Mouse (Mus musculus) ES-Bruce4 (cell line): ENCODE results near the gene Mss51. TPM values are rescaled to one million over a fixed set of nuclear protein-coding genes. Genes with fewer than 3 reads are reported as not detected.

Experiments
- H3K27ac ChIP-seq: 2 replicates; pipeline ENCODE4 v1.5.1; 2012; ENCODE audit warnings: low read length, inconsistent platforms; ENCODE audit not compliant: insufficient read depth
- H3K27me3 ChIP-seq: 2 replicates; pipeline ENCODE4 v1.6.1; 2012; ENCODE audit warnings: mild to moderate bottlenecking, low read length, inconsistent platforms; ENCODE audit not compliant: control insufficient read depth, poor library complexity, insufficient read depth, severe bottlenecking
- H3K36me3 ChIP-seq: 2 replicates; pipeline ENCODE4 v1.6.1; 2012; ENCODE audit warnings: inconsistent platforms, mild to moderate bottlenecking, low read length, moderate library complexity; ENCODE audit not compliant: control insufficient read depth, poor library complexity, insufficient read depth, severe bottlenecking
- H3K4me1 ChIP-seq: one replicate; pipeline ENCODE4 v1.8.1; 2011; ENCODE audit warnings: low read length; ENCODE audit not compliant: control insufficient read depth, insufficient read depth
- H3K4me3 ChIP-seq: 2 replicates; pipeline ENCODE4 v1.5.1; 2011; ENCODE audit warnings: low read depth, mild to moderate bottlenecking, low read length
- H3K9ac ChIP-seq: 2 replicates; pipeline ENCODE4 v1.6.1; 2012; ENCODE audit warnings: low read depth, mild to moderate bottlenecking, inconsistent platforms; ENCODE audit not compliant: poor library complexity, severe bottlenecking
- H3K9me3 ChIP-seq: replicated peaks from 2 replicates; pipeline ENCODE4 v1.6.1; 2012; ENCODE audit warnings: mild to moderate bottlenecking, low read length, inconsistent platforms; ENCODE audit not compliant: control insufficient read depth, poor library complexity, insufficient read depth, severe bottlenecking
- CTCF ChIP-seq: IDR thresholded peaks from one replicate; pipeline ENCODE4 v1.8.1; 2011; ENCODE audit warnings: low read depth, low read length
- EP300 ChIP-seq: IDR thresholded peaks from 2 replicates; pipeline ENCODE4 v1.6.1; 2011; ENCODE audit warnings: low read depth, low read length; ENCODE audit not compliant: insufficient read depth
- POLR2A ChIP-seq: IDR thresholded peaks from one replicate; pipeline ENCODE4 v1.8.1; 2011; ENCODE audit warnings: low read length; ENCODE audit not compliant: insufficient read depth
- polyA plus RNA-seq: library from polyadenylated mRNA; stranded (reverse); fragments of >200 nt; gene quantifications from 2 replicates; pipeline ENCODE4 v1.2.4, GENCODE M21; 2011; ENCODE audit warnings: low read depth; ENCODE audit not compliant: missing spikeins, insufficient read depth, insufficient read length

The Mss51 gene
- polyA plus RNA-seq, 1 experiment: 3.8 TPM

GRCm38 (mm10) chr14:20520179-20520578 lies 23.5 kb upstream of the Mss51 start:
- H3K4me3 ChIP-seq: no peak overlapping the region
- no peaks in the 10 kb centered on the region for H3K4me1 ChIP-seq
- no peak for TF ChIP-seq CTCF
- TF ChIP-seq POLR2A: no peak
- TF ChIP-seq EP300: no peak
- no peaks in the 10 kb centered on the region for H3K27me3 ChIP-seq
- no peaks in the 10 kb centered on the region; the same call in 1 of the 2 replicates for H3K36me3 ChIP-seq
- H3K9me3 ChIP-seq: no peaks in the 10 kb centered on the region
- no peak overlapping the region for H3K9ac ChIP-seq
- no peak overlapping the region for H3K27ac ChIP-seq

- H3K9ac ChIP-seq: no peak overlapping the region
- no peaks in the 10 kb centered on the region for H3K9me3 ChIP-seq
- no peak overlapping the region for H3K27ac ChIP-seq
- H3K4me1 ChIP-seq: no peaks in the 10 kb centered on the region
- H3K36me3 ChIP-seq: 0 out of 2 replicates have a peak, but pooled peaks cover 4% of the 10 kb centered on the region
- TF ChIP-seq EP300 (no peak), CTCF (no peak), POLR2A (no peak)
- no peak overlapping the region for H3K4me3 ChIP-seq
- H3K27me3 ChIP-seq: no peaks in the 10 kb centered on the region
These were observed 11.7 kb upstream of the Mss51 start for GRCm38 (mm10) chr14:20508424-20508823.

DNA sequence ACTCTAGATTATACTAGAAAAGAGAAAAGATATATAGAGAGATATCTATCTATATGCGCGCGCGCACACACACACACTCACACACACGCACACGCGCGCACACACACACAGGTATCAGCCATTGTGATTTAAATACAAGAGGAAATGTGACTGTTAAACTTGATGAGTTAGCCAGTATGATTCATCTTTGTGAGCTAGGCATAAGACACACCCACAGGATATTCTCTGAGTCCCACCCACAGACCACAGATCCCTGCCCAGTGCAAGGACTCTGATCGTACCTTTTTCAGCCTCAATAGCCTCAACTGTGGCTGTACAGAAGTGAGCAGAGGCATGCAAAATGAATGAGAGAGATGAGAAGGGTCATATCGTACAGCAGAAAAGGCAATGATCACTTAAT lies 6.3 kb upstream of the Mss51 start:
- no peak overlapping the region for H3K27ac ChIP-seq
- H3K27me3 ChIP-seq: no peaks in the 10 kb centered on the region
- TF ChIP-seq POLR2A: no peak
- TF ChIP-seq EP300: no peak
- no peak for TF ChIP-seq CTCF
- no peaks in the 10 kb centered on the region for H3K9me3 ChIP-seq
- H3K36me3 ChIP-seq: peaks cover 8% of the 10 kb centered on the region
- H3K4me3 ChIP-seq: no peak overlapping the region
- H3K9ac ChIP-seq: no peak overlapping the region
- no peaks in the 10 kb centered on the region for H3K4me1 ChIP-seq

GRCm38 (mm10) chr14:20499982-20500381 lies 3.3 kb upstream of the Mss51 start:
- no peak overlapping the region for H3K4me3 ChIP-seq
- H3K27me3 ChIP-seq: no peaks in the 10 kb centered on the region
- H3K4me1 ChIP-seq: no peaks in the 10 kb centered on the region
- TF ChIP-seq EP300 (no peak), POLR2A (no peak), CTCF (no peak)
- H3K36me3 ChIP-seq: peaks cover 11% of the 10 kb centered on the region
- H3K9ac ChIP-seq: no peak overlapping the region
- H3K27ac ChIP-seq: no peak overlapping the region
- H3K9me3 ChIP-seq: no peaks in the 10 kb centered on the region

- no peak for TF ChIP-seq POLR2A
- TF ChIP-seq EP300: no peak
- TF ChIP-seq CTCF: no peak
- H3K4me1 ChIP-seq: peaks cover 2% of the 10 kb centered on the region
- H3K9ac ChIP-seq: no peak overlapping the region
- H3K4me3 ChIP-seq: no peak overlapping the region
- peaks cover 2% of the 10 kb centered on the region; the same call in 1 of the 2 replicates for H3K36me3 ChIP-seq
- no peaks in the 10 kb centered on the region for H3K9me3 ChIP-seq
- H3K27me3 ChIP-seq: no peaks in the 10 kb centered on the region
- no peak overlapping the region for H3K27ac ChIP-seq
These were observed 10.7 kb downstream of the Mss51 start for GRCm38 (mm10) chr14:20486031-20486430.

DNA sequence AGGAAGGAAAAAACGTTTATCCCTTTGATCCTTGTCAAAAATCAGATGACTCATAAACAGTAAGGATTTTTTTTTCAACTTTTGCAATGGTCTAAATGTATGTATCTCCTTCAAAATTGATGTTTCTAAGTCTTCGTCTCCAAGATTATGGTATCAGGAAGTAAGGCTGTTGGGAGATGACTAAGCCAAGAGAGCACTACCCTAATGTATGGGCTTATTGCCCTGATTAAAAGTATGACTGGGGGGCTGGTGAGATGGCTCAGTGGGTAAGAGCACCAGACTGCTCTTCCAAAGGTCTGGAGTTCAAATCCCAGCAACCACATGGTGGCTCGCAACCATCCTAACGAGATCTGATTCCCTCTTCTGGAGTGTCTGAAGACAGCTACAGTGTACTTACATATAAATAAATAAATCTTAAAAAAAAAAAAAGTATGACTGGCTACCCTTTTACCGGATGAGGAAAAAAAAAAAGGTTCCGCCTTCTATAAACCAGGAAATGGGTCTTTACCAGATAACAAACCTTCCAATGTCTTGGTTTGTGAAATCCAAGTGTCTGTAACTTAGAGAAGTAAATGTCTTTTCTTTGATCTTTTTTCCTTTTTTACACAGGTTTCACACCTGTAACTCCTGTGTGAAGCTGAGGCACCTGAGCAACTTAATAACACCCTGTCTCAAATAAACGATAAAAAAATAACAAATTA lies 14.5 kb downstream of the Mss51 start:
- peaks cover 4% of the 10 kb centered on the region for H3K4me1 ChIP-seq
- no peak overlapping the region for H3K27ac ChIP-seq
- no peaks in the 10 kb centered on the region for H3K27me3 ChIP-seq
- TF ChIP-seq CTCF: no peak
- TF ChIP-seq POLR2A: no peak
- H3K9ac ChIP-seq: no peak overlapping the region
- H3K9me3 ChIP-seq: no peaks in the 10 kb centered on the region
- H3K4me3 ChIP-seq: no peak overlapping the region
- H3K36me3 ChIP-seq: no peaks in the 10 kb centered on the region; the same call in 1 of the 2 replicates
